Mouse (Mus musculus) mouse embryonic stem cell (cell line): ENCODE measurements around the gene Suv39h2.

Experiments used
- in situ Hi-C, 2 experiments: fragments of 300-500 bp; cut with MboI; formaldehyde crosslinking; loops; 1 replicate in 1 of 2; 3 replicates in 1 of 2; pipeline ENCODE4 v1.14.3; 2019 to 2020; ENCODE audit warnings: low sequenced_read_pairs in 2 of 2, low pct_unique_long_range_greater_than_20kb in 1 of 2, mixed read lengths in 1 of 2; ENCODE audit not compliant: unreplicated experiment in 1 of 2

The Suv39h2 gene

DNA sequence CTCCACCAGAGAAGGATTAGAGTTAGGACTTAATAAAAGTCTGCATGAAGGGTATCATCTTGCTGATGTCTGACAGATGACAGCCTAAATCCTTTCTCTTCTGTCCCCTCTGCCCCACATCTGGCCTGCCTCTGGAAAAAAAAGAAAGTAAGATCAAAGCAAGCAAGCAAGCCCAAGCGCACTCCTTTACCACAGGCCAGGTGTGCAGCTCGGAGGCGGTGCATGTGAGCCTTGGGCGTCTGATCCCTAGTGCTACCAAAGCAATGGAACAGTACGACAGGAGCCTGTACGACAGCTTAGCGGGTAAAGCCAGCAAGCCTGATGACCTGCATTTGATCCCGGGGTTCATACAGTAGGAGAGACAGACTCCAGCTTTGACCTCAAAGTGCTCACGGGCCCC, 43.9 kb downstream of the Suv39h2 start:
- in situ Hi-C loops: no loop called here

DNA sequence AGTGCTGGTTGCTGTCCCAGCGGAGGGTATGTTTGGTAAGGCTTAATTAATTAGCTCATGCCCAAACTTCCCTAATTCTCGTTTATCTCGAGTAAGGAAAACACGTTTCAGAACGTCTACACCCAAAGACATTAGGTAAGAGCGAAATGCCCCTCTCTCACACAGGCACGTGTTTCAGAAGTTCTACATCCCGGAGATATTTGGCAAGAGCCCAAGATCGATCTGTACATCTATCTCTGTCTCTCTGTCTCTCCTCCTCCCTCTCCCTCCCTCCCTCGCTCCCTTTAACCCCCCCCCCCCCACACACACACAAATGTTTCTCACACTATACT, 50.3 kb downstream of the Suv39h2 start:
- in situ Hi-C loops: no loop called here

DNA sequence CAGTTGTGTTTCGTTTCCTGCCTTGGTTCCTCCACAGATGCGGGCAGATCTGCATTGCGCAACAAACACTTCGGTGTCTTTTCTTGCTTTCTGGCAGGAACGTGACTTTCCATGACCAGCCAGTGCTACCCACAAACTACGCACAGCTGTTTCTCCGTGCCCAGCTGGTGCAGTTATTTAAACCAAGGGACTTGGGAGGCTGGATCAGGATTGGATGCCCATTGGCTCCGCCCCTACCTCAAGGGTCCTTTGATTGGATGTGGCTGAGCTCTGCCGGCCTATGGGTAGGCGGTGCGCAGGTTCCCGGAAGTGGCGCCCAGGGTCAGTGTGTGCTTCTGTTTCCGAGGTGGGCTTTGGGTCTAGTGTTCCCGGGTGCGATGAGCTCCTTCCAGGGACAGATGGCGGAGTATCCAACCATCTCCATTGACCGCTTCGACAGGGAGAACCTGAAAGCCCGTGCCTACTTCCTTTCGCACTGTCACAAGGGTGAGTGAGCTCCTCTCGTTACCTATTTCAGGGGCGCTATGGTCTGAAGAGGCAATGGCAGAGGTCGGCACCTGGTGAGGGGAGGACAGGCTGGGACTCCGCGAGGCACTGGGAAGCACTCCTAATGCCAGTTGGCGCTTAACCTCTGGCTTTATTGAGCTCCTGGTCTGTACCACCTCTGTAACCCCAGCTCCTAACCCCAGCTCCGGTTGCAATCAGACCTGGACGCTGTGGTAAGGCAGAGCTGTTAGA, 50.8 kb downstream of the Suv39h2 start, which contains the start of gene Dclre1c:
TSS of gene Dclre1c (plus strand) at position 291 of the 738 bp plus-strand sequence.
- in situ Hi-C loops: no loop called here

DNA sequence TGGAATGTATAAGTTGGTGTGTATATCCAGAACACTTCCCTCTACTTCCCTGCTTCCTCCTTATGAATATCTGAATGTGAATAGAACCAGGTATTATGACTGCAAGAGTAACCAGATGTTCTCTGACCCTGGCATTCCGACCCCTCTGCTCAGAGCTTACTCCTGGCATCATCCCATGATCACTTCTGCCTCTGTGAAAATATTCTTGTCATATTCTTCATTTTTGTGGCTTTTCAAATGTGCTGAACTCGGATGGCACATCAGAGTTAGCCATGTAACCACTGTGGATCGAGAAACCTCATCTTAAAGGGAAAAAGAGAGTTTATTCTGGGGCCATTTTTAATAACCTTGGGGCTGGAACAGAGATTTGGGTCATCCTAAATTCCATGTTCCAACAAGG, 52.3 kb downstream of the Suv39h2 start, which contains the start of gene Meig1:
TSS of gene Meig1 (minus strand) at position 101 of the 400 bp plus-strand sequence.
- in situ Hi-C loops: no loop called here

DNA sequence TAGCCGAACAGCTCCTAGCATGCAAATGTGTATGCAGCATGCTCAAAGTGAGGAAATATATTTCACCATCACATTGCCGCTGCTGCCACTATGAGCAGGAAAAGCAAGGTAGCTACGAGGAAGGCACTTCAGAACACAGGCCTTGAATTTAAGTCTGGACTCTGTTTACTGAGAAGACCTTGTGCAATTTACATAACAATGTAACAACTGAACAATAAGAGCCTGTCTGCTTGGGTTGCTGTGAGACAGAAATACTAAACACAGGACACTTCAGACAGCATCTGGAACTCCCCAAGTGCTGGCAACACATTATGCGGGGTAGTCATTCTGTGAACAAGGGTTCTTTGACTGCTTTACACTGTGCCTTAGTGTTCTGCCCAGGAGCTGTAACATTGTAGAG, 54.7 kb downstream of the Suv39h2 start:
- in situ Hi-C loops: no loop called here

DNA sequence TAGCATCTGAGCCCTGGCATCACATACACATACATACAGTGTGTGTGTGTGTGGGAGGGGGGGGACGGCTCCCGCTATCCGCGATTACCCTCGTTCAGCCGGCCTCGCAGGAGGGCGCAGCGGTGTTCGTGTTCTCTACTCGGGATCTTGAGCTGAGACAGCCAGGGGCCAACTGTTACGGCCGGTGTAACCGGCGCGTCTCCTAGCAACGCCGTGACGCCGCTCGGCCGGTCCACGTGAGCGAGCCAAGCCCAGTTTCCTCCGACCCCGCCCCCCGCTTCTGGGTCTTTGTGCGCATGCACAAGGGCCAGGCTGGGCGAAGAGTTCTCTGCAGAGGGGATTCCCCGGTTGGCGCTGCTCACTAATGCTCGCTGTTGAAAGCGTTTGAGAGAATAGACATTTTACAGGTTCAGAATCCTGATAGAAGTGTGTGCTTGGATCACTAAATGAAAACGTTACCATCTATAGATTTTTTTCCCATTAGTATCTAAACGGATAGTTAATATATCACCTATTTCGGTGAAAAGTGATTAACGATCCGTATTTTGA, 55.9 kb downstream of the Suv39h2 start:
- in situ Hi-C loops: no loop called here

DNA sequence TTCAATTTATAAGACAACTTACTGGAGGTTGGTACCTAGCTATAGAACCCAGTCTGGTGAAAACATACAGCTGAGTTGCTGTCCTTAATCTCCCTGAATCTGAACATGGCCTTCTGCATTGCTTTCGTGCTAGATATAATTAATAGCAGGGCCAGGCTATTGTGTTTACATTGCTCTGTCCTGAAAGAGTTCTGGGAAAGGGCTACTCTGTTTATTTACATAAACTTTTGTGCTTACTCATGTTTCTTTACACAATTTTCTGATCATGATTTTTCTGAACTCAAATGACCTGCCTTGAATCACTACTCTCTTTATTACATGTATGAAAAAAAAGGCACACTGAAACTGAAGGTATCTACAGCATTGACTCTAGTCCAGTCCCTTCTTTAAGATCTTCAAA, 59.2 kb downstream of the Suv39h2 start:
- in situ Hi-C loops: no loop called here

DNA sequence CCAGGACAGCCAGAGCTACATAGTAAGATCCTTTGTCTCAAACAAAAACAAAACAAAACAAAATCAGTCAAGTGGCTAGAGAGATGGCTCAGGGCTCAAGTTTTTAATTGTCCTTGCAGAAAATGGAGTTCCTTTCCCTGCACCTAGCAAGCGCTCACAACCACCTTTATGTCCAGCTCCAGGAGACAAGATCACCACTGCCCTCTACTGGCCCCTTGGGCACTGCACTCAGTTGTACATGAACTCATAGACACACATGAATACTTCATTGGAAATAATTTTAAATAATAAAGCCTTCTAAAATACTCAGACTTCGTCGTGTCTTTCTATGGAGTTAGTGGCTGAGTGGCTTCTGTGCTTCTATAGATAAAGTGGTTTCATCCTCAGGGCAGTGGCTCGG, 60.6 kb downstream of the Suv39h2 start:
- in situ Hi-C loops: loop anchor here in 1 of 2 experiments (5.0 kb wide), 1 partner anchor 72 kb away; no protein-coding TSS in a partner anchor

DNA sequence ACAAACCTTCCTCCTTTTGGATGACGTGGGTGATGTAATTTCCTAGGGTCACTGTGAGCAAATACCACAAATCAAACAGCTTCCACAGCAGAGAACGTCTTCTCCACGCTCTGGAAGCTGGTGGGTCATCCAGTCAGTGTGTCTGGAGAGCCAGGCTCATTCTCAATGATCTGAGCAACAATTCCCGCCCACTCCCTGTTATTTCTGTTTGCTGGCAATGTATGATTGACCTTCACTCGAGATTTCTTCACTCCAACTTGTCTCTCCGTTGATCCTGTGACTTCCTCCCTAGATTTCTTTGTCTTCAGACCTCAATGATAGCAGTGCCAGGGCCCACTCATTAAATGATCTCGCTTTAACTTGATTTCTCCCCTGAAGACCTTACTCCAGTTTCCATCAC, 67.1 kb downstream of the Suv39h2 start:
- in situ Hi-C loops: no loop called here

DNA sequence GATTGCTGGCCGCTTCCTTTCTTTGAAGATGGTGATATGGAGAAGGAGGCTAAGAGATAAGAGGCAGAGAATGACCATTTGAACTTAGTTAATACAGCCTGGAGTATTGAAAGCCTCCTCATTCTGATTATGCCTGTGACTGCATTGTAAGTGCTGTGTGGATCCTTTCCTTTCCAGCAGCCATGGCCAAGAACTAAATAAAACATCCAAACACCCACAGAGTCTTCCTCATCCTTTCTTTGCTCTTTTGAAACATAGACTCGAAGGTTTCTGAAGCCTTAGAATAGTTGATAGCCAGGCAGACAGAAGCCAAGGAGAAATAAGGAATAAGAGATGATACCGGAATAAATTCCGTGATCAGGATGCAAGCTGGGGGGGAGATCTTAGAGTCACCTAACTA, 68.8 kb downstream of the Suv39h2 start:
- in situ Hi-C loops: no loop called here
